29 mouse cellular contexts compared by ENCODE assay signal in genomic region chr9:32487401-32487800, GRCm38 (mm10). TPM values are rescaled to one million over a fixed set of nuclear protein-coding genes. Genes with fewer than 3 reads are reported as not detected.
DNase-seq lines count a peak whose midpoint lies in the region; ATAC-seq and TF ChIP-seq lines count a peak whose summit lies in the region.
"Had no signal": no experiment of that assay in that cellular context is flagged by ENCODE, and none has a peak within 500 bp of the region (broad histone marks: within the 10 kb centered on the region; RNA-seq: fewer than 3 reads in every experiment).

No protein-coding gene starts in this region.

- H3K79me2 ChIP-seq in CH12.LX (replicated peaks; ENCODE audit: control insufficient read depth, extremely low read depth, insufficient read depth, poor library complexity, severe bottlenecking), result peaks cover 23% of the 10 kb centered on the region

- TF ChIP-seq RAD21 in CH12.LX (IDR thresholded peaks at IDR 0.05; ENCODE audit: low read depth, low read length), result no peak

- H3K4me3 ChIP-seq in CH12.LX (replicated peaks in 1 of 3; ENCODE audit: low read depth in 2 of 3, low read length in 2 of 3, poor library complexity in 1 of 3), result peak overlapping the region in 2 of 3 experiments; percentile 27 to 33
- H3K4me3 ChIP-seq: embryonic facial prominence, embryonic 10.5 days; embryonic facial prominence, embryonic 15.5 days; forebrain, embryonic 12.5 days; heart, adult 2 months; heart, embryonic 12.5 days; limb, embryonic 10.5 days; limb, embryonic 15.5 days; liver, embryonic 13.5 days; midbrain, embryonic 13.5 days; neural tube, embryonic 12.5 days had no signal

- H3K27me3 ChIP-seq in CH12.LX (replicated peaks), result no peaks in the 10 kb centered on the region
- H3K27me3 ChIP-seq: embryonic facial prominence, embryonic 15.5 days; forebrain, embryonic 12.5 days; heart, embryonic 12.5 days; limb, embryonic 15.5 days; liver, embryonic 13.5 days; midbrain, embryonic 13.5 days; neural tube, embryonic 12.5 days had no signal

- dilution Hi-C loops in CH12.LX (cut with MboI; ENCODE audit: extremely low pct_ligation_motif_present, extremely low pct_unique_long_range_greater_than_20kb, low sequenced_read_pairs), result no loop called here

- no peaks in the 10 kb centered on the region for H3K9me3 ChIP-seq in CH12.LX (replicated peaks; ENCODE audit: low read length)
- H3K9me3 ChIP-seq: embryonic facial prominence, embryonic 10.5 days; embryonic facial prominence, embryonic 15.5 days; forebrain, embryonic 12.5 days; heart, embryonic 12.5 days; limb, embryonic 10.5 days; limb, embryonic 15.5 days; liver, embryonic 13.5 days; midbrain, embryonic 13.5 days; neural tube, embryonic 12.5 days had no signal

- TF ChIP-seq CTCF in CH12.LX (conservative IDR thresholded peaks at IDR 0.05 in 1 of 2, IDR thresholded peaks at IDR 0.05 in 1 of 2; ENCODE audit: low read depth in 2 of 2, low read length in 2 of 2), result no peak

- TF ChIP-seq EP300 in CH12.LX (IDR thresholded peaks at IDR 0.05; ENCODE audit: low read length), result no peak

- peak overlapping the region; percentile 98 for H3K4me2 ChIP-seq in CH12.LX (ENCODE audit: insufficient read depth, low read depth, poor library complexity, severe bottlenecking)
- H3K4me2 ChIP-seq: embryonic facial prominence, embryonic 15.5 days; forebrain, embryonic 12.5 days; heart, embryonic 12.5 days; hindbrain, embryonic 14.5 days; limb, embryonic 15.5 days; liver, embryonic 13.5 days; lung, embryonic 14.5 days; midbrain, embryonic 13.5 days; neural tube, embryonic 12.5 days had no signal

- H3K36me3 ChIP-seq in CH12.LX (replicated peaks in 1 of 2; ENCODE audit: control insufficient read depth in 1 of 2, insufficient read depth in 1 of 2, low read length in 1 of 2), result peaks cover 3 to 61% of the 10 kb centered on the region in 2 experiments
- H3K36me3 ChIP-seq: embryonic facial prominence, embryonic 15.5 days; forebrain, embryonic 12.5 days; heart, embryonic 12.5 days; limb, embryonic 15.5 days; liver, embryonic 13.5 days; midbrain, embryonic 13.5 days; neural tube, embryonic 12.5 days had no signal

- DNase-seq in CD4-positive, CD25-positive, alpha-beta regulatory T cell, adult 2 months (ENCODE audit: low read depth, low spot score), result peak; percentile 76
- DNase-seq in CH12.LX (ENCODE audit: extremely low read depth), result no peak
- peak; percentile 85 for DNase-seq in induced T-regulatory cell, adult 2 months (ENCODE audit: low read depth)
- DNase-seq in neural tube, embryonic 10.5 days (ENCODE audit: extremely low spot score, low spot score), result no peak
- DNase-seq in adrenal gland, adult 8-10 months, result no peak
- DNase-seq in lung, adult 18-20 months, result no peak
- DNase-seq: adrenal gland, adult 2 months; cerebellum, adult 8-10 months; cerebellum, postnatal 25 days; forebrain, postnatal 0 days; gastrocnemius, postnatal 14 days; heart, adult 2 months; kidney, adult 2 months; layer of hippocampus, adult 9-11 months; liver, embryonic 13.5 days; lung, embryonic 14.5 days; lung, postnatal 14 days; thymus, postnatal 36 days had no signal

- H3K27ac ChIP-seq in CH12.LX (ENCODE audit: insufficient read depth, low read depth), result peak overlapping the region; percentile 38; the same call in 1 of the 2 replicates
- H3K27ac ChIP-seq: embryonic facial prominence, embryonic 10.5 days; embryonic facial prominence, embryonic 15.5 days; forebrain, embryonic 12.5 days; heart, adult 2 months; hindbrain, embryonic 14.5 days; kidney, postnatal 0 days; limb, embryonic 10.5 days; limb, embryonic 15.5 days; liver, embryonic 13.5 days; midbrain, embryonic 13.5 days; neural tube, embryonic 12.5 days had no signal

- H3K9ac ChIP-seq in CH12.LX (ENCODE audit: insufficient read depth, low read depth), result peak overlapping the region; percentile 85
- H3K9ac ChIP-seq: embryonic facial prominence, embryonic 15.5 days; forebrain, embryonic 12.5 days; forebrain, postnatal 0 days; heart, embryonic 12.5 days; hindbrain, embryonic 14.5 days; limb, embryonic 15.5 days; liver, embryonic 13.5 days; lung, embryonic 14.5 days; midbrain, embryonic 13.5 days; neural tube, embryonic 12.5 days had no signal

- ATAC-seq in megakaryocyte progenitor cell, adult 5-6 weeks (replicated peaks; ENCODE audit: poor library complexity), result peak; percentile 26; the same call in 1 of the 2 replicates
- ATAC-seq: forebrain, postnatal 0 days; midbrain, embryonic 13.5 days had no signal

- in situ Hi-C loops in CH12.LX (cut with MboI; ENCODE audit: low pct_ligation_motif_present, low pct_unique_long_range_greater_than_20kb, low sequenced_read_pairs), result loop anchor here (5.0 kb wide), 1 partner anchor 50 kb away; no protein-coding TSS in a partner anchor

- H3K4me1 ChIP-seq in CH12.LX (ENCODE audit: control insufficient read depth in 1 of 2, insufficient read depth in 2 of 2), result peaks cover 29 to 73% of the 10 kb centered on the region in 2 experiments
- H3K4me1 ChIP-seq: embryonic facial prominence, embryonic 15.5 days; forebrain, embryonic 12.5 days; liver, embryonic 13.5 days; midbrain, embryonic 13.5 days; neural tube, embryonic 12.5 days had no signal

- TF ChIP-seq POLR2A in CH12.LX (IDR thresholded peaks at IDR 0.05; ENCODE audit: low read depth, low read length), result no peak

TF ChIP-seq in CH12.LX, 34 proteins besides CTCF, POLR2A, EP300 and RAD21:
- TF ChIP-seq TCF12 (IDR thresholded peaks at IDR 0.05; ENCODE audit: low read depth, low read length) (no peak), BHLHE40 (IDR thresholded peaks at IDR 0.05; ENCODE audit: low read depth, low read length) (no peak), CHD2 (IDR thresholded peaks at IDR 0.05; ENCODE audit: low read length) (no peak), MXI1 (IDR thresholded peaks at IDR 0.05; ENCODE audit: low read depth, low read length) (peak; percentile 2; the same call in 1 of the 2 replicates), TBP (conservative IDR thresholded peaks at IDR 0.05; ENCODE audit: low read depth, low read length) (0 out of 2 replicates have a peak, but pooled peaks have one; percentile 24), ZMIZ1 (IDR thresholded peaks at IDR 0.05; ENCODE audit: low read depth, low read length) (no peak), JUND (conservative IDR thresholded peaks at IDR 0.05; ENCODE audit: low read depth, low read length) (0 out of 2 replicates have a peak, but pooled peaks have one; percentile 21), KAT2A (IDR thresholded peaks at IDR 0.05; ENCODE audit: insufficient replicate concordance, low read length) (no peak), IRF4 (IDR thresholded peaks at IDR 0.05; ENCODE audit: low read depth, low read length) (no peak), ETS1 (conservative IDR thresholded peaks at IDR 0.05; ENCODE audit: low read depth, low read length) (peak; percentile 59; the same call in 1 of the 2 replicates)

RNA-seq across cellular contexts. Expression of gene Fli1, which starts 55.3 kb away (rescaled TPM):
- total RNA-seq in CH12.LX (2012; rRNA removed) (20.8 and 23.3 TPM in 2 replicates), CH12.LX (2014; rRNA removed) (29.3 TPM in 2 replicates)
- polyA plus RNA-seq in CH12.LX (2012; ENCODE audit: insufficient read length, low read depth), result 20.3 and 20.6 TPM in 2 replicates
- 80.2 and 93.2 TPM in 2 replicates for total RNA-seq in megakaryocyte progenitor cell, adult 5-6 weeks (2015)
- 104 and 107 TPM in 2 replicates for total RNA-seq in megakaryocyte progenitor cell, adult 5-6 weeks (2017)
- total RNA-seq in adrenal gland, adult 8-10 months (2022), result 10 to 100 TPM; 12.0 to 20.5 (median 15.5) TPM

Comparison
In these comparisons a context has a peak if more than half of its experiments do, and no peak if none do; other contexts are left out.
1. DNase-seq: peak in CD4-positive, CD25-positive, alpha-beta regulatory T cell, adult 2 months (single experiment) and induced T-regulatory cell, adult 2 months (single experiment); none in CH12.LX (single experiment), neural tube, embryonic 10.5 days (single experiment), adrenal gland, adult 8-10 months (single experiment) and lung, adult 18-20 months (0 of 2).